ENCODE assay signal across 22 mouse cellular contexts in genomic region chr8:13647591-13647990, GRCm38 (mm10). TPM values are rescaled to one million over a fixed set of nuclear protein-coding genes. Genes with fewer than 3 reads are reported as not detected.
DNase-seq lines count a peak whose midpoint lies in the region; ATAC-seq and TF ChIP-seq lines count a peak whose summit lies in the region.
"Had no signal": no experiment of that assay in that cellular context is flagged by ENCODE, and none has a peak within 500 bp of the region (broad histone marks: within the 10 kb centered on the region; RNA-seq: fewer than 3 reads in every experiment).

No protein-coding gene starts in this region.

- no peak for ATAC-seq in hindbrain, embryonic 13.5 days (ENCODE audit: low FRiP score)
- no peak for ATAC-seq in hindbrain, embryonic 11.5 days (ENCODE audit: low FRiP score)
- ATAC-seq: CD4-positive, CD25-positive, alpha-beta regulatory T cell, adult 4 months had no signal

- 81% methylated on average over 5 of the region's 5 CpGs for WGBS in hindbrain, embryonic 13.5 days
- WGBS in hindbrain, embryonic 11.5 days = 94% methylated on average over 5 of the region's 5 CpGs
- 78% methylated on average over 5 of the region's 5 CpGs for WGBS in bone marrow, adult 2 months

- DNase-seq in heart, adult 11 months = peak; percentile 90
- no peak for DNase-seq in heart, adult 8-10 months (ENCODE audit: low spot score)
- DNase-seq in hindbrain, embryonic 11.5 days (ENCODE audit: low spot score) = no peak
- DNase-seq in adipocyte (ENCODE audit: low spot score) = peak; percentile 48
- no peak for DNase-seq in spleen, postnatal 14 days (ENCODE audit: low spot score in 2 of 2)
- DNase-seq: adrenal gland, postnatal 10 days; cerebellum, postnatal 14 days; kidney, adult 11 months; kidney, postnatal 25 days; spleen, adult 18-20 months; thymus, postnatal 14 days had no signal

- no peaks in the 10 kb centered on the region for H3K36me3 ChIP-seq in hindbrain, embryonic 13.5 days
- no peaks in the 10 kb centered on the region for H3K36me3 ChIP-seq in hindbrain, embryonic 11.5 days (ENCODE audit: control insufficient read depth, insufficient read depth, low read length)
- H3K36me3 ChIP-seq: embryonic facial prominence, embryonic 10.5 days; limb, embryonic 15.5 days had no signal

- H3K4me3 ChIP-seq in hindbrain, embryonic 13.5 days = no peak overlapping the region
- H3K4me3 ChIP-seq in hindbrain, embryonic 11.5 days (ENCODE audit: low read depth, low read length) = no peak overlapping the region
- no peak overlapping the region for H3K4me3 ChIP-seq in bone marrow, adult 2 months (replicated peaks; ENCODE audit: control insufficient read depth, low read depth, low read length)
- H3K4me3 ChIP-seq: embryonic facial prominence, embryonic 10.5 days; erythroblast, embryonic 14.5 days; limb, embryonic 15.5 days had no signal

- peaks cover 62% of the 10 kb centered on the region for H3K4me1 ChIP-seq in hindbrain, embryonic 13.5 days (replicated peaks)
- H3K4me1 ChIP-seq in hindbrain, embryonic 11.5 days (replicated peaks; ENCODE audit: control insufficient read depth, insufficient read depth, low read length) = peaks cover 10% of the 10 kb centered on the region
- peaks cover 14% of the 10 kb centered on the region for H3K4me1 ChIP-seq in bone marrow, adult 2 months (ENCODE audit: control insufficient read depth, insufficient read depth, low read length)

- no peak overlapping the region for H3K4me2 ChIP-seq in hindbrain, embryonic 13.5 days
- H3K4me2 ChIP-seq in hindbrain, embryonic 11.5 days (replicated peaks; ENCODE audit: low read depth, low read length) = no peak overlapping the region
- H3K4me2 ChIP-seq: limb, embryonic 15.5 days; lung, embryonic 14.5 days had no signal

- no peaks in the 10 kb centered on the region for H3K27me3 ChIP-seq in hindbrain, embryonic 13.5 days
- no peaks in the 10 kb centered on the region for H3K27me3 ChIP-seq in hindbrain, embryonic 11.5 days (ENCODE audit: control insufficient read depth, insufficient read depth, low read length)
- H3K27me3 ChIP-seq: limb, embryonic 15.5 days had no signal

- TF ChIP-seq CTCF in bone marrow, adult 2 months (IDR thresholded peaks at IDR 0.05; ENCODE audit: control insufficient read depth, insufficient read depth, low read length) = no peak

- H3K9ac ChIP-seq in hindbrain, embryonic 13.5 days = no peak overlapping the region
- no peak overlapping the region for H3K9ac ChIP-seq in hindbrain, embryonic 11.5 days (ENCODE audit: low read depth, low read length)
- H3K9ac ChIP-seq: limb, embryonic 15.5 days; lung, embryonic 14.5 days had no signal

- peak overlapping the region; percentile 76 for H3K27ac ChIP-seq in hindbrain, embryonic 13.5 days
- H3K27ac ChIP-seq in hindbrain, embryonic 11.5 days (ENCODE audit: low read depth, low read length) = no peak overlapping the region
- 0 out of 2 replicates have a peak overlapping the region, but pooled peaks have one; percentile 30 for H3K27ac ChIP-seq in bone marrow, adult 2 months (ENCODE audit: control insufficient read depth, insufficient read depth, low read depth, low read length, poor library complexity)

- no peak for TF ChIP-seq POLR2A in bone marrow, adult 2 months (IDR thresholded peaks at IDR 0.05; ENCODE audit: borderline replicate concordance, control insufficient read depth, low read depth, low read length)

- no peaks in the 10 kb centered on the region for H3K9me3 ChIP-seq in hindbrain, embryonic 13.5 days
- H3K9me3 ChIP-seq in hindbrain, embryonic 11.5 days (ENCODE audit: control insufficient read depth, low read length) = no peaks in the 10 kb centered on the region
- H3K9me3 ChIP-seq: embryonic facial prominence, embryonic 10.5 days; limb, embryonic 15.5 days had no signal

RNA-seq across cellular contexts. Expression of gene Rasa3, which starts 29.8 kb away (rescaled TPM):
- 10 to 100 TPM; 13.2 to 16.2 (median 13.9) TPM for total RNA-seq in heart, adult 8-10 months (2022)
- 28.7 and 30.9 TPM in 2 replicates for polyA plus RNA-seq in hindbrain, embryonic 13.5 days (2015; fragmentation: Nextera tagmentation; extraction: Ambion mirVana)
- 19.4 and 24.3 TPM in 2 replicates for polyA plus RNA-seq in hindbrain, embryonic 11.5 days (2014; fragmentation: Nextera tagmentation; extraction: Ambion mirVana)
- 61.8 and 136 TPM in 2 replicates for polyA plus RNA-seq in bone marrow, adult 2 months (2011; ENCODE audit: insufficient read depth, insufficient read length, low replicate concordance, missing spikeins)

RNA-seq across cellular contexts. Expression of gene Cfap97d2, which starts 58.1 kb away (rescaled TPM):
- total RNA-seq in heart, adult 8-10 months (2022) = not detected
- polyA plus RNA-seq in hindbrain, embryonic 13.5 days (2015; fragmentation: Nextera tagmentation; extraction: Ambion mirVana) = 2.1 and 2.8 TPM in 2 replicates
- 0.85 and 1.0 TPM in 2 replicates for polyA plus RNA-seq in hindbrain, embryonic 11.5 days (2014; fragmentation: Nextera tagmentation; extraction: Ambion mirVana)
- 2.8 TPM in 1 of 2 replicates, not detected in the other for polyA plus RNA-seq in bone marrow, adult 2 months (2011; ENCODE audit: insufficient read depth, insufficient read length, low replicate concordance, missing spikeins)
- total RNA-seq: megakaryocyte progenitor cell, adult 5-6 weeks; MEL; neutrophil, adult 5-6 weeks had no signal
- polyA plus RNA-seq: CD4-positive, CD25-positive, alpha-beta regulatory T cell, adult 4 months; erythroblast, embryonic 14.5 days; heart, embryonic 14.5 days; limb, embryonic 15.5 days; lung, embryonic 14.5 days had no signal

Comparison
In these comparisons a context has a peak if more than half of its experiments do, and no peak if none do; other contexts are left out.
1. DNase-seq: peak in heart, adult 11 months (single experiment) and adipocyte (single experiment); none in heart, adult 8-10 months (single experiment), hindbrain, embryonic 11.5 days (single experiment) and spleen, postnatal 14 days (0 of 2).